Mouse (Mus musculus) common myeloid progenitor, adult 5-6 weeks (primary cell): ENCODE results near the gene Rbm12b1. TPM values are rescaled to one million over a fixed set of nuclear protein-coding genes. Genes with fewer than 3 reads are reported as not detected.
A peak's percentile ranks its signal among the peaks of the same experiment; 100 is the strongest.
"Not testable (repeated sequence)": the region's sequence is repeated elsewhere in the genome, so short reads cannot be mapped to it uniquely, and the experiment has no call there.

Experiments used
- ATAC-seq: replicated peaks from 2 replicates; pipeline ENCODE4 v1.8.0; 2016; ENCODE audit warnings: low read depth, mild to moderate bottlenecking, moderate TSS enrichment, inconsistent platforms; ENCODE audit not compliant: poor library complexity, severe bottlenecking
- total RNA-seq: library from RNA; stranded (forward); fragments of 200-1000, 187-1606 nt; gene quantifications from 2 replicates; pipeline ENCODE4 v1.2.3, GENCODE M21; 2017

The Rbm12b1 gene
- total RNA-seq, result 14.2 and 21.0 TPM in 2 replicates

GRCm38 (mm10) chr4:12140141-12140567 lies at the start of gene Rbm12b1:
Gene Rbm12b1 (plus strand): TSS chr4:12140264.
- peak; percentile 92 for ATAC-seq

GRCm38 (mm10) chr4:12140592-12141062 lies 563 bp downstream of the Rbm12b1 start:
- ATAC-seq, result not testable (repeated sequence)

GRCm38 (mm10) chr4:12141516-12141915 lies 1.5 kb downstream of the Rbm12b1 start:
- not testable (repeated sequence) for ATAC-seq

- no peak for ATAC-seq
Observed at GRCm38 (mm10) chr4:12147660-12148059, 7.6 kb downstream of the Rbm12b1 start.

GRCm38 (mm10) chr4:12170986-12171317 lies 30.9 kb downstream of the Rbm12b1 start:
- ATAC-seq, result no peak

- peak; percentile 66 for ATAC-seq
Observed at GRCm38 (mm10) chr4:12171318-12172091, 31.4 kb downstream of the Rbm12b1 start, which contains the start of gene Fam92a. Gene Fam92a (minus strand): TSS chr4:12172015.

GRCm38 (mm10) chr4:12178992-12179391 lies 38.9 kb downstream of the Rbm12b1 start:
- ATAC-seq, result no peak

Other genes with a start within 250 kb of the Rbm12b1 start
- not detected in 2 replicates for gene Gm10604, start 159.0 kb upstream of the Rbm12b1 start, total RNA-seq
- gene Rbm12b2, start 50.8 kb upstream of the Rbm12b1 start, total RNA-seq, result 32.7 and 34.1 TPM in 2 replicates
- 67.8 and 84.0 TPM in 2 replicates for gene Fam92a, start 31.8 kb downstream of the Rbm12b1 start, total RNA-seq